Mouse (Mus musculus) embryonic fibroblast, embryonic 13.5 days (primary cell): Measurements from ENCODE around the gene Mrnip.

Source experiments
- CTCF ChIP-seq: IDR thresholded peaks from 2 replicates; pipeline ENCODE4 v1.5.1; 2011; ENCODE audit warnings: mild to moderate bottlenecking, control low read depth, low read length, moderate library complexity, borderline replicate concordance; ENCODE audit not compliant: insufficient read depth
- POLR2A ChIP-seq: IDR thresholded peaks from 2 replicates; pipeline ENCODE4 v1.6.1; 2011; ENCODE audit warnings: low read depth, mild to moderate bottlenecking, control low read depth, low read length, moderate library complexity

DNA sequence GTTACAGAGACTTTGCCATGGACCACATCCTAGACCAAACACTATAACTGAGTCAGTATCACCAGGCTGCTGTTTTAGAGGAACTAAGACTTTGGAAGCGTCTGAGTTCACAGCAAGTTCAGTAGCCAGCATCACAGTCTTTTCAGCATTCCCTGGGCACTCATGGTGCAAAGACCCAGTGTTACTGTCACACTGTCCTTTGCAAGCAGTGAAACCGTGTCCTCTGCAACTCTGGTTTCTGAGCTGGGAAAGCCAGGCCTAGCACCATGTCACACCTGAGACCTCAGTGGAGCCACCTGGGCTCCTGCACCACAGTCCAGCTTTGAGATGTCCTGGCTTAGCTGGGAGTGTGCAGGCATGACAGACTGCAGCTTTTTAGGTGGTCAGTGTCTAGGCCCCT, 24.7 kb downstream of the Mrnip start:
- TF ChIP-seq CTCF (no peak), POLR2A (no peak)
